Mouse (Mus musculus) spleen, embryonic (tissue): ENCODE measurements around the gene Adap2.

Experiments used
- CTCF ChIA-PET: fragments of 350-600 bp; sonication (Branson Sonifier 250); formaldehyde crosslinking; loops from one replicate; lab custom pipeline; 2022; lab: Charles Lee

Gene Adap2

DNA sequence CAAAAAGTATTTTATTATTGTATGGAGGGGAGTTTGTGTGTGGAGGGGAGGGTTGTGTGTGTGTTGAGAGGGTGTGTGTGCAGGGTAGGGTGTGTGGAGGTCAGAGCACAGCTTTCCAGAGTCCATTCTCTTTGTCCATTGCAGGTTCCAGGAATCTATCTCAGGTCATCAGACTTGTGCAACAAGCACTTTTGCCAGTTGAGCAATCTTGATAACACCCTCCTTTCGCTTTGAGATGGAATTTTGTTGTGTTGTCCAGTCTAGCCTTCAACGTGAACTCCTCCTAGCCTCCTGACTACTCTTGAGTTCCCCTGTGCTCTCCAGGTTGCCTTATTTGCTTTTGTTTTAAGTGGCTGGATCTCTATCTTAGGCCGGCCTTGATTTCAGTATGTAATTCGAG is 36.4 kb downstream of the Adap2 start:
- CTCF ChIA-PET, result no interaction called here

DNA sequence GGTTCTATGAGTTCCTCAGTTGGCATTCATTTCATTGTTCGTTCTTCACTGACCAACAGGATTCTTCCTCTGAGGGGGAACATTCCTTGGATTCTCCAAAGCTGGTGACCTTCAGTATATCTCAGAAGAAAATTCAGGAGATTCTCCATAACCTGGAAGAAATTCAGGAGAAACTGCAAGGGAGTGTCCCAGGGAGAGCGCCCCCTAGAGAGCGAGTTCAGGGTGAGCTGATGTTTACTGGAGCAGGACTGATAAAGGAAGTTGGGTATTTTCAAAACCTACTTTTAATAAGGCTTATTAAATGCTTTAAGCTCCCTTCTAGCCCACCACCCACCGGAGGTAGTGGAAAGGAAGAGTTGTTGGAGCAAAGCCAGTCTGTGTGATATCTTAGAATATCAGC is 39.9 kb downstream of the Adap2 start:
- CTCF ChIA-PET, result interaction anchor here (0.5 to 1.0 kb wide), 3 partner anchors 15 to 53 kb away, joined by 3 to 4 read pairs (median 3); partner anchors contain the start of gene Rhot1

DNA sequence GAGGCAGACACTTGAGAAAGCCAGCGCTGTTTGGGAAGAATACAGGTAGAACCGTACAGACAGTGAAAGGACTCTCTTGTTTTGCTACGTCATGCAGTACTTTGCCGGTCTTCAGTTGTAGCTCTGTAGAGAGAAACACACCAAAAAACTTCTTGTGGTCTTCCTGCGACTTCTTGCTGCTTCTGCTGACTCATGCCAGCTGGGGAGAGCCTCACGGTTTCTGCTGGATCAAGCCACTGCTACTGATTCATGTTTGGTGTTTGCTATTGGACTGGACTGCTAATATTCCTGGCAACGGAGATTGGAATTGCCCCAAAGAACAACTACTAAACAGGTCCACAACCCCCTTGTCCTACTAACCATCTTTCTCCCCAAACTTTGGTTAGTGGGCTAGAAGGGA is 42.4 kb downstream of the Adap2 start:
- CTCF ChIA-PET, result no interaction called here

DNA sequence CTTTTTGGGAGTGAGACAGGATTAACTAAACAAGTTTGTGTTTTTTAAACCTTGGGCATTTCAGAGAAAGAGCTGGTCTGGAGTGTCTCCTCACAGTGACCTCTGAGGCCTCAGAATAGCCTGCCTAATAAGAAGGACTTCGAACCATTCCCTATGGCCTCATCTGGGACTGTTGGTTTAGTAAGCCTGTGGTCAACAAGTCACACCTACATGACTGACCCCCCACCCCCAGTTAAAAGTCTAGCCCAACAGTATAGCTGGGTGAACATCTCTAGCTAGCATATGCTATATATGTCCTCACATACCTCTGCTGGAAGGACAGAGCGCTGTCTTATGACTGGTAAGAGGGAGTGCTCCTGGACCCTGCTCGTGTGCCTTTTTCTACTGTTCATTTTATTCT is 45.4 kb downstream of the Adap2 start:
- CTCF ChIA-PET, result interaction anchor here (1.1 kb wide), 1 partner anchor 43 kb away, joined by 3 read pairs; no protein-coding TSS in a partner anchor

DNA sequence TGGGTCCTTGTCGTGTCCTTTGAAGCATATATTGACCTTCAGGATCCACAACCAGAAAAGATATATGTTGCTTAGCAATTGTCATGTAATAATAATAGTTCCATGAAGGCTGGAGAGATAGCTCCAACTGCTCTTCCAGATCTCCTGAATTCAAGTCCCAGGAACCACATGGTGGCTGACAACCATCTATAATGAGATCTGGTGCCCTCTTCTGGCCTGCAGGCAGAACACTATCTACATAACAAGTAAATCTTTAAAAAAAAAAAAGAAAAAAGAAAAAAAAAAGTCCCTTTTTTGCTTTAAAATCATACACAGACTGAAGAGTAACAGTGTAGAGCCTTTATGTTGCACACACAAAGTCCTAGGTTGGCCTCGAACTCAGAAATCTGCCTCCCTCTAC is 45.9 kb downstream of the Adap2 start:
- CTCF ChIA-PET, result interaction anchor here (1.1 kb wide), 1 partner anchor 44 kb away, joined by 3 read pairs; no protein-coding TSS in a partner anchor

DNA sequence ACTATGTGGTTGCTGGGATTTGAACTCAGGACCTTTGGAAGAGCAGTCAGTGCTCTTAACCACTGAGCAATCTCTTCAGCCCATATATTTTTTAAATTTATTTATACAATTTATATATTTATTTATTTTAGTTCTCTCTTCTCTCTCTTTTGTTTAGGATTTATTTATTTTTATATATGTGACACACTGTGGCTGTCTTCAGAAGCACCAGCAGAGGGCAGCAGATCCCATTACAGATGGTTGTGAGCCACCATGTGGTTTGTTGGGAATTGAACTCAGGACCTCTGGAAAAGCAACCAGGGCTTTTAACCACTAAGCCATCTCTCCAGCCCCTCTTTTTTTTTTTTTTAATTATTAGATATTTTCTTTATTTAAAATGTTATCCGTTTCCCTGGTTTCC is 46.4 kb downstream of the Adap2 start:
- CTCF ChIA-PET, result interaction anchor here (0.6 to 0.7 kb wide), 3 partner anchors 8 to 147 kb away, joined by 3 to 6 read pairs (median 4); no protein-coding TSS in a partner anchor

DNA sequence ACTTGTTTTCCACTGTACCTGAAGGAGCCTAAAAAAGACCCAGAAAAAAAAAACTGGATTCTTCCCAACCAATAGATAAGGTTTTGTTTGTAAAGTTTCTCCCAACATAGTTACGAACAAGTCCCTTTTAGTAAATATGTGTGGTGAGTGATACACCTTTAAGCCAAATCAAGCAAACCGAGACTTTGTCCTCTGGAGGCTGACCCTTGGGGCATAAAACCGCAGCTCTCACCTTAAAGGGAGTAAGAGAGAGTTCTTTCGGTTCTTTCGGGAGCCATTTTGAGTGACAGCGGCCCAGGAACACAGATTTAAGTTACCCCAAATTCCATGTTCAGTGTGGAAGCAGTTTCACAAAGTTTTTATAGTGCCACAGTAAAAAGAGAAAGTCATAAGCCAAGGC is 48.4 kb downstream of the Adap2 start:
- CTCF ChIA-PET, result interaction anchor here (0.7 kb wide), 1 partner anchor 37 kb away, joined by 5 read pairs; no protein-coding TSS in a partner anchor

DNA sequence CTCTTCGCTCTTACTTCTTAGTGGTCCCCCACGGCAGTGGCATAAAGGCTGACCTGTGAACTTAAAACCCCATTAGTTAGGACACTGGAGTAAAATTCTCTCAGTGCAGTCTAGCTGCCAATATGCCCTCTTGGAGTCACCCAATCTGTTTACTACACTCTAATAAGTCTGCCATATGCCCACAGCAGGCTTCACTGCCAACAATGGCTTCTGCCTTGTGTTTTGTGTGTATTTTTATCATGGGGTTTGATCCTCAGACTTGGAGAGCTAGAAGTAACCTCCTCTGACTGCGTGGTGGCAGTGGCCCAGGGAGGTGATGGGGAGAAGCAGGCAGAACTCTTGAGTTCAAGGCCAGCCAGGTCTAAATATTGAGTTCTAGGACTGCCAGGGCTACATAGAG is 50.1 kb downstream of the Adap2 start:
- CTCF ChIA-PET, result no interaction called here

DNA sequence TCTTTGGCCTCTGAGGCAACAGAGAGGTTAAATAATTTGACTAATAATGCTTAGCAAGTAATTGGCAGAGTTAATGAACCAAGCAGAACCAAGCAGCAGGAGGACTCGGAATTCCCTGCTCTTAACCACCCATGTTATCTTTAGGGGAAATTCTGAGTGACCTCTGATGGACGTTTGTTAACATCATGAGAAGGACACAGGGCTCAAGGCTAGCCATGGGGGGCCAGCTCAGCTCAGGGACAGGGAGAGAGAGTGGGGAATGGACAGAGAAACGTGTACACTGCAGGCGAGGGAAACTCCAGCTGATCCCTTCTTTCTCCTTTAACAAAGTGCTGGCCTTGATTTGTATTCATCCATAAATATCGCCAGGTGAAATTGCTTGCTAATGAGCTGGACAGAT is 51.0 kb downstream of the Adap2 start:
- CTCF ChIA-PET, result no interaction called here

DNA sequence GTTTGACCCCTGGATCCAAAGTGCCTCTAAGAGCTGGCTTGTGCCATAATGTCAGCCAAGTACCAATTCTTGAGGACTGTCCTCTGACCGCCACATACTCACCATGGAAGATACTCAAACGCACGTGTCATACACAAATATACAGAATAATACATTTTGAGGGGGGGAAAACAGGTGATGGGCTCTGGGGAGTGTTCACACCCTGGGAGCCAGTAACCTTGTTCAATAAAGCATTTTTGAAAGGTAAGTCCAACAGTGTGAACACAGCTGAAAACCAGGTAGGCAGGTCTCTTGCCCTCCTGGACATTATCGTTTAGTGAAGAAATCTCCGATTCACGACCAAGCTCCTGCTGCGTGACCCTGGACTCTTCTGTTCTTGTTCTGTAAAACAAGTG is 54.6 kb downstream of the Adap2 start:
- CTCF ChIA-PET, result interaction anchor here (0.7 kb wide), 1 partner anchor 8 kb away, joined by 4 read pairs; no protein-coding TSS in a partner anchor

DNA sequence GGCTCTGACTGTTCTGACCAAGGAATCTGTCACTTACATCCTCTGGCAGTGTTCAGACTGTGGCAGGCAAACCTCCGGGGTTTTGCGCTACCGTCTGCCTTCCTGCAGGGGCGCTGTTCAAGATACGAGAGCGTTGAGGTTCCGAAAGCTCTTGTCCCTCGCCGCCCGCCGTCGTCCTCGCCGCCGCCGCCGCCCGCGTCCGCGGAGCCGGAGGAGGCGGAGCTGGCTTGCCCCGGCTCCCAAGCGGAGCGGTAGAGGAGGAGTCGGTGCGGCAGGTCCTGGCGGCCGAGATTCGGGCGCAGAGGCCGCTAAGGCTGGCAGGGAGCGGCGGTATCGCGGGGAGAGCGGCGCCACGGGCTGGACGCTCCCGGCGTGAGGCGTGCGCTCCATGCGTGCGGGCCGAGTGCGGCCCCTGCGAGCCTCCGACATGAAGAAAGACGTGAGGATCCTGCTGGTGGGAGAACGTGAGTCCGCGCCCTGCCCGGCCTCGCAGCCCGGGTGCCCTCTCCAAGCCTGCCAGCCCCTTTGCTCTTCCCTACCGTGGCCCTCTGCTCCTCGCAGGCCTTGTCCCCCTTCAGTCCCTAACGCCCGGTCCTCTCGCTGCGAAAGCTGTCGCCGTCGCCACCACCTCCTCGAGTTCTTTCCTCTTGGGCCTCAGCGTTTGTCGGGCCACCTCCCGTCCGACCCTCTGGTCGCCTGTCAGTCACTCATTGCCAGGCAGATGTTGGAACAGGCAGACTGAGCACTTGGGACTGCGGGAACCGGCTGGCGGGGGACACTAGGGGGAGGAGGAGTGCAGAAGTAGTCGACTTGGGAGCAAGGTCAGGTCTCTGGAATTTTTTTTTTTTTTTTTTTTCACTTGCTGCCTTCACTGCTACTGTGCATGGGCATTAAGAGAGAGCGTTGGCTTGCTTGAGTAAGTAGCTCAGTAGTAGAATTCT is 55.2 kb downstream of the Adap2 start, which contains the start of gene Rhot1:
Rhot1 (plus strand) TSS at position 160 of the 941 bp plus-strand sequence.
- CTCF ChIA-PET, result interaction anchor here (0.6 to 0.7 kb wide), 4 partner anchors 8 to 879 kb away, joined by 3 to 4 read pairs (median 3); no protein-coding TSS in a partner anchor

DNA sequence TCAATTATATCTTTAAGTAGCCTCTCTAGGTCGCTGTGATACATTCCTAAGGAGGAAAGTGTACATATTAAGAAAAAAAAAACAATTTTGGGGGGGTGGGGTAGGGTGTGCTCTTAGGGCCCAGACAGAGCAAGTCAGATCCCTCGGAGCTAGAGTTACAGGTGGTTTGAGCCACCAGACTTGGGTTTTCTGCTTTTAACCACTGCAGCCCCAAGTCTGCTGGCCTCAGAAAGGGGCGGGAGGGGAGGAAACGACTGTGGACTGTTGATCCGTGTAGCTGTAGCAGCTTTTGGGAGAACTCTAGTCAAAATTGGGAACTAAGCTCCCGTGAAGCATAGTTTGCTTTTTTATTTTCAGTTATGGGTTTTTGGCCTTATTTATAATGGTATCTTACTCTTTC is 56.4 kb downstream of the Adap2 start:
- CTCF ChIA-PET, result interaction anchor here (0.6 kb wide), 1 partner anchor 16 kb away, joined by 3 read pairs; no protein-coding TSS in a partner anchor

DNA sequence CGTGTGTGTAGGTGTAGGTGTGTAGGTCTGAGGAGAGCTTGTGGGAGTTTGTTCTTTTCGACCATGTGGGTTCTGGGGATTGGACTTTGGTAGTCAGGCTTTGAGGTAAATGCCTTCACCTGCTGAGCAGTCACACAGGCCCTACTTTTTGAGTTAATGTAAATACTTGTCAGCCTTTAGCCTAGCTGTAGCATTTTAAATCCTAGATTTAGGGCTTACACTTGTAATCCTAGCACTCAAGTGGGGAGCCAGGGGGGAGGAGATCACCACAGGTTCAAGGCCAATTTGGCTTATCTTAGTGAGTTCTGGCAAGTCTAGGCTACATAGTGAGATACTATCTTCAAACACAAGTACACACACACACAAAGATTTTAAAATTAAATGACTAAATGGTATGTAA is 58.4 kb downstream of the Adap2 start:
- CTCF ChIA-PET, result no interaction called here

DNA sequence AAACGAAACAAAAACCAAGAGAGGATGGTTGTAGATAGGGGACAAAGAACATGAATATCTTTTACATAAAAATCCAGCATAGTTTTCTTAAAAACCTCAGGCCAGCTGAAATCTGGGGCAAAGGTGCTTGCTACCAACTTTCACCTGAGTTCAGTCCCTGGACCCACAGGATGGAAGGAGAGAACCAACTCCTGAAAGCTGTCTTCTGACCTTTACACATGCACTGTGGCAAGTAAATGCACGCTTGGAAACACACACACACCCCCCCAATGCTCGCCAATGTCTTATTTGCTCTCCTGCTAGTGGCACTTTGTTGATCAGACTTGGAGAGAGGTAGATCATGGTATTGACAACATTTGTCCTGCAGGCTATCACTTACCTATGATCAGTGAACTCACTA is 61.4 kb downstream of the Adap2 start:
- CTCF ChIA-PET, result no interaction called here

DNA sequence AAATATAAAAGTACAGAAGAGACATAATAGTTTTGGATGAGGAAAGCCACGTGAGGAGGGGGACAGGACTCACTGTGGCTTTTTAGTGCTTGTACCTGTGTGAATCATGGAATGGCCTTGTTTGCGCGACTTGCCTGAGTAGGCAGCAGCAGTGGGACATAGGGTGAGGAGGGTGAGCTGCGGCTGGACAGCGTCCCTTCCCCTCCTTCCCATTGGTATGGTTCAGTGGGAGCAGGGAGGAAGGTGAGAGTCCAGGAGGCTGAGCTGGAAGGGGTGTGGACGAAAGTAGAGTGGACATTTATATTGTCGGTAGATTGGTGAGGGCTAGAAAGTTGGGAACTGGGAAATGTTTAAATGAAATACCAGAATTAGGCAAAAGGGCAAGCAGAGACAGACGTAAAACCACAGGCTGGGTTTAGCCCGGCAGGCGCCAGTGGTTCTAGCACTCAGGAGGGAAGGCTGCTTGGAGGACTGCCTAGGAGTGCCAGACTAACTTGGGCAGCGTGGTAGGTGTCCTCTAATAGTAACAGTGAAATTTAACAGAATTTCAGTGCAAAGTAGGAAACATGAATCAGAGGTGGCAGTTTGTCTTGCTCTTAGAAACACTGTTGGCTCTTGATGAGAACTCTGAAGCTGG is 64.9 kb downstream of the Adap2 start:
- CTCF ChIA-PET, result no interaction called here
